Mouse (Mus musculus): ENCODE results near the gene Ddx20. TPM values are rescaled to one million over a fixed set of nuclear protein-coding genes. Genes with fewer than 3 reads are reported as not detected.

Gene Ddx20
- polyA plus RNA-seq, 1 experiment from 2014 or later, result 22.4 TPM

DNA sequence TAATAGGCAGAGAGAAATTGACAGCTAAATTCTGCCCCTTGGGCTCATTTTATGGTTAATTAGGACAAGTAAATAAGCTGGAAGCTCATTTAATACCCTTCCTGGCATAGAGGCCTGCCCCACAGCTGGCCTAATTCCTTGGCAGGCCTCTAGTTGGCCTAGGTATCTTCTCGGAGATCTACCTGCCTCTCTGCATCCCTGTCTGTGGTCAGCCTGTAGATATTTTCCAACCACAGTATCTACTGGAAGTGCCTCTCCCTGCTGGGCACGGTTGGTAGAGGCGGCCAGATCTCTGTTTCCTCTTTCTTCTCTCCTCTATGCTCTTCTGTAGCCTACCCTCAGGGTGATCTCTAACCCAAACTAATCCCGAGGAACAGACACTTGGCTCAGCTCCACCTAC, 32.6 kb upstream of the Ddx20 start:
- peak; percentile 6 for ATAC-seq
- no peak for DNase-seq (ENCODE audit: low read depth, low spot score)
- no peaks in the 10 kb centered on the region for H3K27me3 ChIP-seq
- ChIA-PET POLR2A (interaction anchor here (0.8 to 1.0 kb wide), 2 partner anchors 33 to 46 kb away, joined by 3 to 4 read pairs; partner anchors contain the start of gene Ddx20), CTCF (interaction anchor here (1.0 to 15.9 kb wide), 5 partner anchors 12 to 180 kb away, joined by 3 to 140 read pairs (median 13); partner anchors contain the start of gene Ddx20)
- in situ Hi-C loops (cut with MboI; ENCODE audit: low pct_unique_long_range_greater_than_20kb), result loop anchor here (5.0 kb wide), 1 partner anchor 33 kb away; the partner anchor contains the start of gene Ddx20
- no peak for TF ChIP-seq CTCF (IDR thresholded peaks at IDR 0.05)

DNA sequence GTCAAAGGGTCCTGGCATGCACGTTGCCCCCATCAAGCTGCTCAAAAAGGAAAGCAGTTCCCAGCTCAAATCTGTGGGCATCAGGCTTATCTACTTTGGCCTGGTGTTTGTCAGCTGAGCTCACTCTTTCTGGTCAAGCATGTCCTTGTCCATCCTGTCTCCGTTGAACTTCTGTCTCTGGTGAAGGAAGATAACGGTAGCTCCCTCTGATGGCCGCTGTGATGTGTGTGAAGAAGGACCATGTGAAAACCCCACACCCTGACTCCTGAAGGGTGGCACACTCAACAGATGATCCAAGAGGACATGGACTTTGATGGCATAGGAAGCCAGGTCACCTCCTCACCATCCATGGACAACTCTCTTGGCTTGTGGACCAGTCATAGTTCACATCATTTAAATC, 31.4 kb upstream of the Ddx20 start:
- in situ Hi-C loops (cut with MboI; ENCODE audit: low pct_unique_long_range_greater_than_20kb), result no loop called here
- DNase-seq (ENCODE audit: low read depth, low spot score), result no peak
- no peak for TF ChIP-seq CTCF (IDR thresholded peaks at IDR 0.05)
- H3K27me3 ChIP-seq, result no peaks in the 10 kb centered on the region
- ChIA-PET CTCF (interaction anchor here (0.7 to 15.9 kb wide), 4 partner anchors 8 to 28 kb away, joined by 3 to 140 read pairs (median 9); partner anchors contain the start of gene Ddx20), POLR2A (interaction anchor here (1.0 kb wide), 2 partner anchors 13 to 32 kb away, joined by 4 read pairs; partner anchors contain the start of gene Ddx20)
- no peak for ATAC-seq

DNA sequence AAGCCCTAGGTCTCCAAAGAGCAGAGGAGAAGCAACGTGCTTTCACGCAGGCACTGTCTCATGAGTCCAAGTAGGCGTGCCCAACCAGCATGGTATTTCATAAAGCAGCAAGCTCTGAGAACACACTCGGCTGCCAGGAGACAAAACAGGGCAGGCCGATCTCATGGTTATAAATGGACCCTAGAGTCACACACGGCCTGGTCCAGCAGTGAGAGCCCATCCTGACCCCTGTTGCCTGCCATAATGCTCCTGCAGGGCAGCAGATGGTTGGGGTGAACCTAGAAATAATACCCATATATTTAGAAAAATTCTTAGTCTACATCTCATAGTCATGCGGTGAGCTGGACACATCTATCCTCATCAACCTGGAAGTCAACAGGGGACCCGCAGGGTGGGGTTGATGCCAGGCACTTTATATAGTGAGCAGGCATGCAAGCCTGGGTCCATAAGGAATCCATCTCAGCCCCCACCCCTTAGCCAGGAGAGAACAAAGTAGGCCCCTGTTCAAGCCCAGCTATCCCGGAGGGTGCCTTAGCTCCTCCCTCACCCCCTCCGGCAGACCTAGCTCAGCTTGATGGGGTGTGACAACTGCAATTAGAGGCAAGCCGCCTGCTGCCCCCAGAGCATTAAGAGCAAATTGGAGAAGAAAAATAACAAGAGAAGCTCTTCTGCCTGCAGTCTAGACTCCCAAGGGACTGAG, 30.6 kb upstream of the Ddx20 start:
- H3K27me3 ChIP-seq, result no peaks in the 10 kb centered on the region
- CTCF ChIA-PET, result interaction anchor here (1.2 to 15.9 kb wide), 4 partner anchors 9 to 28 kb away, joined by 5 to 140 read pairs (median 22); partner anchors contain the start of gene Ddx20
- DNase-seq (ENCODE audit: low read depth, low spot score), result no peak
- POLR2A ChIA-PET, result interaction anchor here (1.0 kb wide), 1 partner anchor 12 kb away, joined by 4 read pairs; no protein-coding TSS in a partner anchor
- no peak for ATAC-seq
- no peak for TF ChIP-seq CTCF (IDR thresholded peaks at IDR 0.05)
- in situ Hi-C loops (cut with MboI; ENCODE audit: low pct_unique_long_range_greater_than_20kb), result no loop called here

DNA sequence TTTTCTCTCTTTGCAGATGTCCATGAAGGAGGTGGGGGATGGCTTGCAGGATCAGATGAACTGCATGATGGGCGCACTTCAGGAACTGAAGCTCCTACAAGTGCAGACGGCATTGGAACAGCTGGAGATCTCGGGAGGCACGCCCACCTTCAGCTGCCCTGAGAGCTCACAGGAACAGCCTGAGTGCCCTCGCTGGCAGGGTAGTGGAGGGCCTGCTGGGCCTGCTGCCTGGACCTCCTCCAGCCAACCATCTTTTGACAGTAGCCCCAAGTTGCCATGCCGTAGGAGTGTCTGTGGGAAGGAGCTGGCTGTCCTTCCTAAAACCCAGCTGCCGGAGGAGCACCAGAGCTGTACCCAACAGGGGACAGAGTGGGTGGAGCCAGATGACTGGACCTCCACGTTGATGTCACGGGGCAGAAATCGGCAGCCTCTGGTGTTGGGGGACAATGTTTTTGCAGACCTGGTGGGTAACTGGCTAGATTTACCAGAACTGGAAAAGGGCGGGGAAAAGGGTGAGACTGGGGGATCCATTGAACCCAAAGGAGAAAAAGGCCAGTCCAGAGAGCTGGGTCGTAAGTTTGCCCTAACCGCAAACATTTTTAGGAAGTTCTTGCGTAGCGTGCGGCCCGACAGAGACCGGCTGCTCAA, 29.1 kb upstream of the Ddx20 start:
- no peaks in the 10 kb centered on the region for H3K27me3 ChIP-seq
- no peak for TF ChIP-seq CTCF (IDR thresholded peaks at IDR 0.05)
- in situ Hi-C loops (cut with MboI; ENCODE audit: low pct_unique_long_range_greater_than_20kb), result no loop called here
- POLR2A ChIA-PET, result no interaction called here
- DNase-seq (ENCODE audit: low read depth, low spot score) (no peak), ATAC-seq (no peak)
- CTCF ChIA-PET, result interaction anchor here (1.1 to 4.6 kb wide), 2 partner anchors 10 to 28 kb away, joined by 5 to 30 read pairs; no protein-coding TSS in a partner anchor

DNA sequence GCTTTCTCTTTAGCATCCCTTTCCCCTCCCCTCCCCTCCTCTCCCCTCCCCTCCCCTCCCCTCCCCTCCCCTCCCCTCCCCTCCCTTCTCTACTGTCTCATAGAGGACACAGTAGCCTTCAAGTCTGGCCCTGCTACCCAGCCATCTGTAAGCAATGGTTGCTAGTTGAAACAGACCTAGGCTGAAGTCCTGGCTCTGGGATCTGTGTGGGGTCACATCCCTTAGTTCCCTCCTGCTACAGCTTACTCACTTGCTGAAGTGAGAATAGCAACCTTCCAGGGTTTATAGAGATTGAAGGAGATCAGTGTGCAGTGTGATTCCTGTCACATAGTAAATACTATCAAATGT, 27.4 kb upstream of the Ddx20 start:
- no peak for ATAC-seq
- no peak for TF ChIP-seq CTCF (IDR thresholded peaks at IDR 0.05)
- H3K27me3 ChIP-seq, result no peaks in the 10 kb centered on the region
- CTCF ChIA-PET, result interaction anchor here (1.1 to 4.6 kb wide), 3 partner anchors 9 to 41 kb away, joined by 3 to 30 read pairs (median 4); no protein-coding TSS in a partner anchor
- DNase-seq (ENCODE audit: low read depth, low spot score), result no peak
- POLR2A ChIA-PET, result no interaction called here
- in situ Hi-C loops (cut with MboI; ENCODE audit: low pct_unique_long_range_greater_than_20kb), result no loop called here

DNA sequence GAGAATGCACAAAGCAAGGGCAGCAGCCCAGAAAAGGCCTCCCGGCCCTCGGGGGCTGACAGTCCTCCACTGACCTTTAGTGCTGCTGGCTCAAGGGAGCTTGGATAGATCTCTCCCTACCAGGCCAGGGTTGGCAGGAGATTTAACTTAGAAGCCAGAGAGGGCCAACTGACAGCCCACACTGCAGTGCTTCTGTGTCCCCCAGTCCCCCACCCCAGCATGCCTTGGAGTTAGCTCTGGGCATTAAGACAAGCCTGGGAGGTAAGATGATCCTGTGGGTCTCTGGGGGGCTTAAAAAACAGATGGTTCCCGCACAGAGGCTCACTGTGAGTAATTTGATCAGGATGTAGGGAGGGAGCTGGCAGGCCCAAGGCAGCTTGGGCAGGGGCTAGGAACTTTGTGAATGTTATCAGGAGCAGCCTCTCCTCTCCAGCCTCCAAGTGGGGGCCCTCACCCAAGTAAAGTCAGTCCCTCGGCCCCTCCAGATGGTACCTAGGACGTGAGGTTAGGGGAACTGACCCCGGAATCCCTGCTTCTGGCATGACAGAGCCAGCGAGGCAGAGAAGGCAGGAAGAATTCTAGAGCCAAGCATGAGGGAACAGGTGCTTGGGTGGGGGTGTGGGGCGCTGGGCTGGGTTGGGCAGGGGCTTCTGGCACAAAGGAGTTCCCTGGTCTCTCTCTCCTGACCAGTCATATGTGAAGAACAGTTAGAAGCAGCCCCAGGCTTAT, 26.9 kb upstream of the Ddx20 start:
- CTCF ChIA-PET, result interaction anchor here (1.1 to 4.6 kb wide), 5 partner anchors 10 to 40 kb away, joined by 3 to 30 read pairs (median 4); no protein-coding TSS in a partner anchor
- POLR2A ChIA-PET, result no interaction called here
- no peaks in the 10 kb centered on the region for H3K27me3 ChIP-seq
- no peak for TF ChIP-seq CTCF (IDR thresholded peaks at IDR 0.05)
- in situ Hi-C loops (cut with MboI; ENCODE audit: low pct_unique_long_range_greater_than_20kb), result no loop called here
- ATAC-seq, result peak; percentile 19
- no peak for DNase-seq (ENCODE audit: low read depth, low spot score)

DNA sequence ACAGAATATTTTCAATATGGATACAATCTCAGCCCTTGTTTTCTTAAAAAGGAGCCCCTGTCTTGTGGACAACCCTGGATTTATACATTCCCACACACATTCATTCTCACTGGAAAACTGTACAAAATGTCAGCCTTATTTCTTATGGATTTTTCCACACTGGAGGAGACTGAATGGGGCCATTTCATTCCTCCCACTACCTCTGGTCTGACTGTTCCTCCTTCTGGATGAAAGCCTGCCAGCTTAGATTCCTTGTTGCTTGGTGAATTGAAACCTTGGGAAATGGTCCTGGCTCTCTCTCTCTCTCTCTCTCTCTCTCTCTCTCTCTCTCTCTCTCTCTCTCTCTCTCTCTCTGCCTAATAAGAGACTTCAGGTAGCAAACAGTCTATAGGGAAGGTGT, 25.5 kb upstream of the Ddx20 start:
- ATAC-seq (no peak), DNase-seq (ENCODE audit: low read depth, low spot score) (no peak)
- in situ Hi-C loops (cut with MboI; ENCODE audit: low pct_unique_long_range_greater_than_20kb), result no loop called here
- POLR2A ChIA-PET, result interaction anchor here (0.7 kb wide), 1 partner anchor 199 kb away, joined by 4 read pairs; no protein-coding TSS in a partner anchor
- no peaks in the 10 kb centered on the region for H3K27me3 ChIP-seq
- TF ChIP-seq CTCF (IDR thresholded peaks at IDR 0.05), result no peak
- CTCF ChIA-PET, result interaction anchor here (1.1 to 2.9 kb wide), 3 partner anchors 13 to 37 kb away, joined by 3 to 13 read pairs (median 6); no protein-coding TSS in a partner anchor

DNA sequence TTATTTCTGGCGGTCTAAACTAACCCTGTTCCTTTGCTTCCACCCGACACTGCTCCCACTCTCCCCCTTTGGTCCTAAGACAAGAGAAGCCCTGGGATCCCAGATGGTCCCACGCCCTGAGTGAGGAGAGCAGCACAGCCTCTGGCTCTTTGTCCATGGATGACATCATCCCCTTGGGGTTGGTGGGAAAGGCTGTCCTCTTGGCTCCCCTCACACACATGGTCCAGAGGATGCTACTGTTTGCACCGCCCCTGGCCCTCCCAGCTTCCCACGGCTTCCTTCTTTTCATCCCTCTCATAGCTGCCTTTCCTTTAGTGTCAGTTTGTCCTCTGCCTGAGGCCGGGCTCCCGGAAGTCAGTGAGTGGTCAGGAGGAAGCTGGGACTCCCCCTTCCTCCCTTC, 24.4 kb upstream of the Ddx20 start:
- no peak for DNase-seq (ENCODE audit: low read depth, low spot score)
- no peak for ATAC-seq
- no peaks in the 10 kb centered on the region for H3K27me3 ChIP-seq
- POLR2A ChIA-PET, result no interaction called here
- CTCF ChIA-PET, result interaction anchor here (1.1 to 2.9 kb wide), 3 partner anchors 14 to 36 kb away, joined by 3 to 13 read pairs (median 6); no protein-coding TSS in a partner anchor
- in situ Hi-C loops (cut with MboI; ENCODE audit: low pct_unique_long_range_greater_than_20kb), result no loop called here
- TF ChIP-seq CTCF (IDR thresholded peaks at IDR 0.05), result no peak

DNA sequence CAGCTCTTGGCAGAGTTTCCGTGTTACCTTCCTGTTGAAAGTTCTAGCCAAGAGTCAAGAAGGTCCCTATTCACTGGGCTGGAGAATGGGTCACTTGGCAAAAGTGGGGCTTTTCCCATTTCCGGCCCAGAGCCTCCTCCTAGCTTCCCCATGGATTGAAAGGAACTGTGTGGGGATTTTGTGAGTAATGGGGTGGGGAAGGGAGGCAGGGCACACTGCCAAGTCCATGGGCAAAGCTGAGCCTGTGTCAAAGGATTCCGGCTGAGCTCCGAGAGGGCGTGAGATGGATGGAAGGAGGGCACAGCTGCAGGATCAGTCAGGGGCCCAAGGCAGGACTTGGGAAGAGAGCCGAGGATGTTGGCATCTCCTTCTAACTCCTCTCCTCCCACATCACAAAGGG, 22.9 kb upstream of the Ddx20 start:
- ATAC-seq (no peak), DNase-seq (ENCODE audit: low read depth, low spot score) (no peak)
- TF ChIP-seq CTCF (IDR thresholded peaks at IDR 0.05), result no peak
- no peaks in the 10 kb centered on the region for H3K27me3 ChIP-seq
- CTCF ChIA-PET, result interaction anchor here (2.9 kb wide), 1 partner anchor 15 kb away, joined by 13 read pairs; no protein-coding TSS in a partner anchor
- in situ Hi-C loops (cut with MboI; ENCODE audit: low pct_unique_long_range_greater_than_20kb), result no loop called here
- POLR2A ChIA-PET, result no interaction called here

DNA sequence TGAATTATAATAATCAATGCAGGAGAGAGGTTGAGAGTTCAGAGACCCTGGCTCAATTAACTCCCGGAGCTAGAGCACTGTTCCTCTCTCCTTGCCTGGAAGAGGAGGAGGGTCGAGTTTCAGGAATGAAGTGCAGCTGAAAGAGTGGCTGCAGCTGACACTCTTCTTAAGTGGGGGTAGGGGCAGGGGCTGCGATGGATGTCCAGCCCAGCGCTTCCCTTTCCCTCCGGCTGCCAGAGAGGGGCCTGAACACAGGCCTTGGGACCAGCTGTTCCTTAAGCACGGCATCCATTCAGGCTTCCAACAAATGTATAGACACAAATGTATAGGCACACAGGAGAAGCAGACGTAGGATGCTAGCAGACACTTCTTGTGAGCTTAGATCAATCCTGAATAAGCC, 20.2 kb upstream of the Ddx20 start:
- ChIA-PET POLR2A (no interaction called here), CTCF (interaction anchor here (1.0 to 1.9 kb wide), 5 partner anchors 11 to 33 kb away, joined by 3 to 8 read pairs (median 4); no protein-coding TSS in a partner anchor)
- in situ Hi-C loops (cut with MboI; ENCODE audit: low pct_unique_long_range_greater_than_20kb), result no loop called here
- ATAC-seq (no peak), DNase-seq (ENCODE audit: low read depth, low spot score) (no peak)
- no peak for TF ChIP-seq CTCF (IDR thresholded peaks at IDR 0.05)
- H3K27me3 ChIP-seq, result no peaks in the 10 kb centered on the region

All from Patski (cell line).